Mouse (Mus musculus) B cell, adult 2 months (primary cell): Measurements from ENCODE around the gene Fkbp8.

Experiments used
- DNase-seq, 2 experiments: peaks; one replicate each; pipeline ENCODE4 v3.0.0; 2022

Gene Fkbp8

DNA sequence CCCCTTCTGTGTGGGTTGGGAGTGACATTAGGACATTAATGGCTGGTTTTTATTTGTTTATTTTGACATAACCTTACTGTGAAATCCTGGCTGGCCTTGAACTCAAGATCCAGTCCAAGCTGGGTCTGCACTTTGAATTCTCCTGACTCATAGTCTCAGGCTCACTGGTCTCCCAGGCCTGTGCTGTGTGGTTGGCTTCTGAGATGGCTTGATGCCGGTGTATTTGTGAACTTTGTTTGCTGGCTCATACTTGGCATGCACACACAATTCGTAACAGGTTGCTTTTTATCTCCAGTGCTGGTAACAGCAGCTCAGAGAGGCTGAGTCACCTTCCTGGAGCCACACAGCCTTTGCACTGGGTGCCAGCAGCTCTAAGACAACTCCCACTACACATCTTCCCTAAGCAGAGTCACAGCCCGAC is 2.2 kb downstream of the Fkbp8 start:
- no peak for DNase-seq

- DNase-seq, result peak in 1 of 2 experiments; percentile 28
Measured at GRCm38 (mm10) chr8:70530314-70530713, 2.8 kb downstream of the Fkbp8 start.

DNA sequence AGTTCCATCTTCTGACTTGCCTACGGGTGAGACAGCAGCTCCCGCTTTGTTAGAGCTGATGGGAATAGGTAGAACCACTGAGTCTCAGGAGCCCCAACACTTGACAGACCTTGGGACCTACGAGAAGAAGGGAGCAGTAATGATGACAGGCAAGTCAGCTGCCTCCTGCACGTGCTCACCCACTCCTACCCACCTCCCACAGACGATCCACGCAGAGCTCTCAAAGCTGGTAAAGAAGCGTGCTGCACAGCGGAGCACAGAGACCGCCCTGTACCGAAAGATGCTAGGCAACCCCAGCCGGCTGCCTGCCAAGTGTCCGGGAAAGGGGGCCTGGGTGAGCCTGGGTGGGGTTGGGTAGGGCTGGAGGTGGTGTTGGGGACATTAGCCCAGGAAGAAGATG is 6.8 kb downstream of the Fkbp8 start:
- DNase-seq, result no peak

GRCm38 (mm10) chr8:70535221-70535620 is 7.7 kb downstream of the Fkbp8 start:
- DNase-seq, result no peak

GRCm38 (mm10) chr8:70535701-70536100 is 8.2 kb downstream of the Fkbp8 start:
- DNase-seq, result no peak

GRCm38 (mm10) chr8:70538024-70538579 is 10.6 kb downstream of the Fkbp8 start:
- peak; percentile 45 to 48 for DNase-seq

GRCm38 (mm10) chr8:70538633-70539076 is 11.1 kb downstream of the Fkbp8 start:
- DNase-seq, result peak; percentile 100

DNA sequence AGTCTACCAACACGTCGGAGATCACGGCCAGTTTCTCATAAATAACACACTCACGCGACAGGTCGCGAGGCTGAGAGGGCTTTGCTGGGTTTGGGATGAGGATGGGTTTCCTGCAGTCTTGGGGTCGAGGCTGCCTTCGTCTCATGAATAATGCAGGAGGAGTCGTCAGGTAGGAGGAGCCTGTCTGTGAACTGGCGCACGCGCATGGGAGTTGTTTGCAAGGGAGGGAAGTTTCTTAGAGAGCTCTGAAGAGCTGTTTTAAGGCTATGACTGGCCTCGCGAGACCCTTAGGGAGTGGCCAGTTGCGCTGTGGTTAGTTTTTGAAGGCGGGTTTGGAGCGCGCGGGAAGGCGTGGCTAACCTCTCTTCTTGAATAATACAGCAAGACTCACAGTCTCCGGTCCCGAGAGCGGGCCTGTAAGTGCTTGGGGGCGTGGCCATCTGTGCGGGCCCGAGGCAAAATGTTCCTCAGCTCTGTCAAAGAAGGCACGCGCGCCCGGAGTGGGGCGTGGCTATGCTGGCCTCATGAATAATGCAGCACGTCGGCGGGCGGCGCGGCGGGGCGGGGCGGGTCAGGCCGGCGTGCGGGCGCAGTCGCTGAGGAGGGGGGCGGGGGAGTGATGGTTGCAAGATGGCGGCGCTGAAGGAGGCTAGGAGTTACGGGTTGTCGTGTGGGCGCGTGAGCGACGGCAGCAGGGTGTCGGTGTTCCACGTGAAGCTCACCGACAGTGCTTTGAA is 11.7 kb downstream of the Fkbp8 start, which contains the start of gene Ell:
Gene Ell (plus strand): TSS at position 381 of the 737 bp plus-strand sequence.
- DNase-seq, result peak; percentile 99

GRCm38 (mm10) chr8:70540013-70540506 is 12.5 kb downstream of the Fkbp8 start:
- no peak for DNase-seq

DNA sequence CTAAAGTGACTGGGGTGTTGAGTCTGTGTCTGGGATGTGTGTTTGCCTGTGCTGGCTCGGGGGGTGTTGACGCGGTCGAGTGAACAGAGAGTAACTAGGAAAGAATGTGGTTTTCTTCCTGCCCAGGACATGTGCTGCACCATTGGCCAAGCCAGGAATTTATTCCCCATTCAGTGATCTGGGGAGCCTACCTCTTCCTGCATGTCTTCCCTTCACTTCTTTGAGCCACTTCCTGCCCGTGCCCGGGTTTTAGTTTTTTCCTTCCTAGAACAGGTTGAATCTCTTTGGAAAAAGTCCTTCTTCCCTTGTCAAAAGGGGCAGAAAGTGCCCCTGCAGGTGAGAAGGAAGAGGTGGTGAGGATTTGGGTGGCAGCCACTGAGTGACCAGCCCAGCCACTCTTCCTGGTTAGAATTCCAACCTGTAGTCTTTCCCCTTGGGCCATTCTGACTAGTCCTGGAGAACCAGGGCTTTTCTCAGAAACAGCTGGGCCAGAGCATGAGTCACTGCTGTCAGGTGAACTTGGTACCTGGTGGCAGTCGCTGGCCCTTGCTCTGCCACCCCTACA is 13.1 kb downstream of the Fkbp8 start:
- DNase-seq, result no peak

DNA sequence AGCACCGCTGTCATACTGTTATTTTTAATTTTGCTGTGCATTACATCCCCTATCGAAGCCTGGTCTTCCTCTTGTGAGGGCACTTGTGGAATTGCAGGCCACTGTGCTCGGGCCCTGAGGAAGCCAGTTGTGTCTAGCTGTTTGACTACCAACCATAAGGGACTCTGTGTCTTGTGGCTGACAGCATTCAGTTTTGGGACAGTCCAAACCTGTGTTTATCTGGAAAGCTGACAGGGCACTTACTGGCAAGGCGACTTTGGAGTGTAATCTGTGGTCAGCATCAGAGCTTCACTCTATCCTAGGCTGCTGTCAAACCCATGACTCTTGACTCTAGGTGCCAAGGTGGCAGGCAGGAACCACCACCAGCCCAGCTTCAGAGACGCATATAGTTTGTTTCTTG is 13.6 kb downstream of the Fkbp8 start:
- DNase-seq, result no peak

DNA sequence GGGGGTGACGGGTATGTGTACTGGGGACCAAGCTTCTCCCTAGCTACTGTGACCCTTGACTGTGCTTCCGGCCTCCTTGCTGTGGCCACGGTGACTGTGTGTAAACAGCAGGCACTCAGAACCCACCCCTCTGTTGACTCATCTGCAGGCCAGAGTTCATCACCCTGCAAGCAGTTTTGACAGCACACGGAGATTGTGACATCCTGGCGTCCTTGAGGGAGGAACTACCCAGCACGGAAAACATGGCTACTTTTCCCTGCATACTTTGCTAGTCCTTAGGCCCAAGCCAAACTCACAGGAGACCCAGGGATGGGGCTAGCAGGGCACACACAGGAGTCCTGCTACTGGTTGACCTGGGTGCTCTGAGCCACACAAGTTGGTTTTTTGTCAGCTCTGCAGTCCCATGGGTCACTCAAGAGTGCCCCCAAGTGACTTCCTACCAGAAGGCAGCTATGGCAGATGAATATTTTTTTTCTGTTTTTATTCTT is 16.7 kb downstream of the Fkbp8 start:
- DNase-seq, result peak; percentile 43 to 50

GRCm38 (mm10) chr8:70546412-70546811 is 18.9 kb downstream of the Fkbp8 start:
- DNase-seq, result no peak

GRCm38 (mm10) chr8:70547762-70548161 is 20.2 kb downstream of the Fkbp8 start:
- DNase-seq, result no peak

GRCm38 (mm10) chr8:70549412-70550184 is 22.1 kb downstream of the Fkbp8 start:
- DNase-seq, result no peak

DNA sequence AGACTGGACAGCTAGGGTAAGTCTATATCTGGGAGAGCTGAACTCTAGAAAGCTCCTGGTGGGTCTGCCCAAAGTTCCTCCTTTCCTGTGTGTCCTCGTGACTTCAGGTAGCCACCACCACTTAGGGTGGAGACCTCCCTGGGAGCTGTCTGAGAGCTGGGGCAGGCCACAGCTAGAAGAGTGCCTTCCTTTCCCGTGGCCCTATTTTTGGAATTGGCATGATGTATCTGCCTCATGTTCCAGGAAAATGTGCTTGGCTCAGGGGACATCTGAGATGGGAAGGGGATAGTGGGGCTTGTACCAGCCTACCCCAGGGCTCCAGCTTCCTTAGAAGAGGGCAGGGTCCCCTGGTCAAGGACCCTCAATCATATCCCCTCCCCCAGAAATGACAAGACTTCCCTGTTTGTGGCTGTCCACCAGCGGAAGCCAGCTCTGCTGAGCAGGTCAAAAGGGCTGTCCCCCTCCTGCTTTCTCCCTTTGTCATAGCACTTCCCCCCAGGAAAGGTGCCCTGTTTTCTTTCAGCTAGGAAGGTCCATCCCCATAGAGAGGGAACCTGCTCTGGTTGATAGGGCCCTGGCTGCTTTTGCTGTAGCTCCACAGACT is 24.1 kb downstream of the Fkbp8 start:
- no peak for DNase-seq

DNA sequence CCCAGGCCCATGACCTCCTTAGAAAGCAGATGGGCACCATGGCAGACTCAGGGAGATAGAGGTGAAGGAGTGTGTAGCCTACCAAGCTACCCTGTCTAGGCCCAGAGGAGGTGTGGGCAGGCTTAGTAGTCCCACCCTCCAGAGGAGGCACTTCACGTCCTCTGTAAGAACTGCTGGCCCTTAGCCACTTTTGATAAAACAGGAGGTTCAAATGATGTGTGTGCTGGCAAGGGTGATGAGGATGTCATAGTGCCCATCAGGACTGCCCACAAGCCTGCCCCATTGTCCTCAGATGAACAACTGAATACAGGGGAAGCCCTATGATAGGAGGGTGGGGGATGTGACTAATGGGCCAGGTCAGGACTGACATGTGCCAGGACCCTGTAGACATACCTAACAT is 25.3 kb downstream of the Fkbp8 start:
- DNase-seq, result no peak

DNA sequence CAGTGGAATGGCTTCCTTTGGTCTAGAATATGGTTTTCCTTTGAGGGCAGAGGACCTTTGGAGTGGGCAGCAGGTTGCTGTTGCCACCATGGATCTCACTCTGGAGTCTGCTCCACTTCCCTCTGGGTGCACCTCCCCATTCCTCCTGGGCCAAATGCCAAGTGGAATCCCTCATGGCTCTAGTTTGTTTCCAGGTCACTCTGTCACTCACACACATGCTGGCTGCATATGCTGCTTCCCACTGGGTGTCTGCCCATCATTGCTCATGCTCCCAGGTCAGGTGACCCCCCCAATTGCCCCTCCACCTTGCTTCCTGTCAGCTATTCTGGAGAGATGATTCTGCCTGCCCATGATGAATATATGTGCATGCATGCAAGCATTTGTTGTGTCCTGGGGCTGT is 26.2 kb downstream of the Fkbp8 start:
- no peak for DNase-seq

- DNase-seq, result no peak
Measured at GRCm38 (mm10) chr8:70555079-70555747, 27.7 kb downstream of the Fkbp8 start.

DNA sequence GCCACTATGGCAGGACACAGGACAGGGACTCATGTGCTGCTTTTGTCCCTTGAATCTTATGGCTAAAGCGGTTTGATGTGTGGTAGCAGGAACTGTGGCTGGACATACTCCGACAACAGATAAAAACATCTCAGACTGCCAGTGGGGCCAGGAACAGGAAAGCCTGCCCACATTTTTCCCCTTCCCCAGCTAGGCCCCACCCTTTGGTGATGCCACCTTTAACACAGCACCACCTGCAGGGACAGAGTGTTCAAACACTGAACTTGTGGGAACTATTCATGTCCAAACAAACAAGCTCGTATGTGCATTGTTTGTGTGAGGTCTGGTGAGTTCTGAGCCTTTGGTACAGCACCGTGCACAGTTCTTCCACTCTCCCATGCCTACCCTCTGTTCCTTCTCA is 30.8 kb downstream of the Fkbp8 start:
- DNase-seq, result peak; percentile 24 to 26

GRCm38 (mm10) chr8:70558983-70559382 is 31.5 kb downstream of the Fkbp8 start:
- peak; percentile 23 to 29 for DNase-seq

- DNase-seq, result peak; percentile 34 to 35
Measured at GRCm38 (mm10) chr8:70560096-70560495, 32.6 kb downstream of the Fkbp8 start.
